Mouse (Mus musculus) fibroblast of lung, adult 2 months (primary cell): ENCODE results near the gene Ikzf1.

Experiments used
- DNase-seq: peaks from one replicate; pipeline ENCODE4 v3.0.0-alpha.2; 2011; ENCODE audit warnings: low read depth

Ikzf1 gene

DNA sequence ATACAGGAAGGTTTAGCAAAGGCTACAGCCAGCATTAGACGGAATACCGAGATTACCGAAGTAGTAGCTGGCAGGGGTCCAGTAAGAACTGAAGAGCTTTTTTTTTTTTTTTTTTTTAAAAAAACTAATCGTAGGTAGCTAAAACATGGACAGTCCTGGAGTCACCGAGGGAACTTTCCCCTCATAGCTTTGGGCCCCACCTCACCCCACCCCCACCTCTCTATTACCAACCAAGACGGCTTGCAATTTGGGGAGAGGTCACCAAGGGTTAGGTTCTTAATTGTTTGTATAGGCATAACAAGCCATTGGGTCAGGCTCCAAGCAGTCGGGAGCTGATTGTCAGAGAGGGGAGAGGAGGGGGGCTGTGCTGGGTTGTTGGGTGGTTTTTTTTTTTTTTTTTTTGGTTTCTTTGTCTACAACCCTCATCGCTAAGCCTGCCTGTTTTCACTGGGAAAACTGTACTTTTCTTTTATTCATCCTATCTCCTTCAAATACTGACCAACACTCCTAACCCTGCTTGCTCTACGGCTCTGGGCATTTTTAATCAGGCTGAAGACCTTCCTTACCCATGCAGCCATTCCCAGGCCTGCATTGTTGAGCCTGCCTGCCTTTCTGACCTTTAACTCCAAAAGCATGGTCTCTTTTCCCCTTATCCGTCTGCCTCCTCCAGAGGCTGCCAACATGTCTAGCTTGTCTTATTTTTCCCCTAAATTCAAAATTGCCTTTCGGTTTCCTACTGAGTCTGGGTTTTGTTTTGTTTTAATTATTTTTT is 124.8 kb downstream of the Ikzf1 start:
- DNase-seq, result no peak

DNA sequence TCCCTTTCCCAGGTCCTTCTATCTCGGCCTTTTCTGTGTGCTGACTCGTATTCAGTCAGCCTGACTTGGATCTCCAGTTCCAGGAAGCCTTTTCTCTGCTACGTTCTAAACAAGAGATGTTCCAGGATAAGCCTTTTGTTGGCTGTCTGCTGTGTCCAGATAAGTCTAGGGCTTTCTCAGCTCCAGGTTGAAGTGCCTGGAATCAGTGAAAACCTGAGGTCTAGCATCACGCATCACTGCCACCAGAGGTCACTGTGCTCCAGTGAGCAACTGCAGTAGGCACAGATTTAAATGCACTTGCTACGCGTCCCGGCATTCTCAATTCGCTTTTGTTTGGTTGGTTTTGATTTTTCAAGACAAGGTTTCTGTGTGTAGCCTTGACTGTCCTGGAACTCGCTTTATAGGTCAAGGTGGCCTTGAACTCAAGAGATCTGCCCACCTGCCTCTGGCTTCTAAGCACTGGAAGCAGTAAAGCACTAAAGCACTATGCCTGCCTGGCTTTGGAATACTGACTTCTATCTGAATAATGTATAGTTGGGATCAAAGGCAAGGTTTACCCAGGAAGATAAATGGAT is 127.2 kb downstream of the Ikzf1 start:
- no peak for DNase-seq

DNA sequence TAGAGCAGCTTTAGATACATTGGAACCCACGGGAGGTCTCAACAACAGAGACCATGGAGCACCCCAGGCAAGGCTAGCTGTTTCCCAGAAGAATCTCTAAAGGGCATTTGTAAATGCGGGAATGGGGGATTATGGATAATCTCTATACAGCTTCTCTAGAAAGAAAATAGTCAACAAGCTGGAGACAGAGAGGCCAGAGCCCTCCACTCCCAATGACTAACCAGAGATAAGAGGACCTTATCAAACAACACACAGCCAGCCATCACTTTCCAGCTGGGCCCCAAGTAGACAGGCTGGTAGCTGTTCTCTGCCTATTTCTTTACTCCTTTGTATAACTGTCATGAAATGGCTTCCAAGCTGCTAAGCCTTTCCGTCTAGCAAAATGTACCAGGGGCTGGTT is 130.9 kb downstream of the Ikzf1 start:
- no peak for DNase-seq

DNA sequence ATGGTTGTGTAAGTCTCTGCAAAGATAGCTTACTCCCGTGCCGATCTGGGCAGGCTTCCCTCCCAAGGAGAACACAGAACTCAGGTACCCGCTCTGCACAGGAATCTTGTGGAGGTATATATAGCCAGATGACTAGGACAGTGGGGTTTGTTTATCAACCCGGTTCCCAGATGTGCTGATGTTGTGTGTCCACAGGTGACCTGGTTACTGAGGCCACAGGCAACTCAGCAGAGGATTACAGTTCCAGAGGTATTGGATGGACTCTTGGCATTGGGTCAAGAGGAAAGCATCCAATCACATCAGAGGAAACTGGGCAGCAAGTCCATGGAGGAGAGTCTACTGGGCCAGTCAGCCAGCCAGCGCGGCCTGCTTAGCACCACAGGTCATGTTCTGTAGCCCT is 134.0 kb downstream of the Ikzf1 start:
- DNase-seq, result no peak

DNA sequence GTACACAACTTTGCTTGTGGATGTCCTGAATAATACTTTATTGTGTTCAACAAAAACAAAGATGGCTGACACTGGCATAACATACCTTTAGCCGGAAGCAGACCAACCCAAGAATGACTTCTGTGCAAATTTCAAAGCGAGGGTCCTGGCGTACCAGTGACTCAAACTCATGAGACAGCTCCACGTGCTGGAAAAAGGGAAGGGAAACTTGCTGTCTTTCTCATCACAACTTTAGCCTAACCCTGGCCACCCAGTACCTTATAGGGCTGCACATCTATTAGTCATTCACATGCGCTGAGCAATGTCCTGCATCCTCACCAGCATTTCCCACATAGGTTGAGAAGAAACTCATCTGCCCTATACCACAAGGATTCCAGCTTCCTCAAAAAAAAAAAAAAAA is 134.4 kb downstream of the Ikzf1 start:
- no peak for DNase-seq

DNA sequence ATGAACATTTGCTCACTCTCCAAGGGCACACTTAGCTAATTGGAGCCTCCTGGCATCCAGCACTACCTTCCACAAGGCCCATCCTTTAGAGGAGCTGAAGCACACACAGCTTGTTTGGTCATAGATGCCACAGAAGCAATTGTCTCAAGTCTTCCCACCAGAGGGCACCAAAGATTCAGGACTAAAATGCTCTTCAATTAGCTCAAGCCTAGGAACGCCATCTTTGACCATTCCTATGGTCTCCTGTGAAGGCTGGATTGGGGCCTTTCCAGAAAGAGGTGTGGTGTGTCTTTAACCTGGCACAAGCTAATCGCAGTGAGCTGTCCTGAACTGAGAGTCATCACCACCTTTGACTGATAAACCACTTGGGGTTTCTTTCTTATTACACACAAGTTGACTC is 135.4 kb downstream of the Ikzf1 start:
- DNase-seq, result peak; percentile 86

DNA sequence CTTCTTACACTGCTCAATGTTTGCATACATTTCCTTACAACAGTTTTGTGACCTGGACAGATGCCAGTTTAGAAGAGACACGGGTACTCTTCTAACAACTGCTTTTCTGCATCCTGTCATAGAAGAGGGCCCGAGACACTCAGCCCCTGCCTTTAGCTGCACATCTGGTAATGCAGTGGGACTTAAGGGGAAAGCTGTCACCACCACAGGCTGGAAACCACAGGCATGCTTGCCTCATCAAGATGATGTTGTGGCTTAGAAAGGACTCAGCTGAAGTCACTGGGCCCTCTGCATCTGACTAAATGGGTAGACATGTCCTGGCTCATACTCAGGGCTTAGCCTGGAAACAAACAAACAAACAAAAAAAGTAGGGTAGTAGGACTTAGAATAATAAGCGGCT is 135.9 kb downstream of the Ikzf1 start:
- peak; percentile 51 for DNase-seq

DNA sequence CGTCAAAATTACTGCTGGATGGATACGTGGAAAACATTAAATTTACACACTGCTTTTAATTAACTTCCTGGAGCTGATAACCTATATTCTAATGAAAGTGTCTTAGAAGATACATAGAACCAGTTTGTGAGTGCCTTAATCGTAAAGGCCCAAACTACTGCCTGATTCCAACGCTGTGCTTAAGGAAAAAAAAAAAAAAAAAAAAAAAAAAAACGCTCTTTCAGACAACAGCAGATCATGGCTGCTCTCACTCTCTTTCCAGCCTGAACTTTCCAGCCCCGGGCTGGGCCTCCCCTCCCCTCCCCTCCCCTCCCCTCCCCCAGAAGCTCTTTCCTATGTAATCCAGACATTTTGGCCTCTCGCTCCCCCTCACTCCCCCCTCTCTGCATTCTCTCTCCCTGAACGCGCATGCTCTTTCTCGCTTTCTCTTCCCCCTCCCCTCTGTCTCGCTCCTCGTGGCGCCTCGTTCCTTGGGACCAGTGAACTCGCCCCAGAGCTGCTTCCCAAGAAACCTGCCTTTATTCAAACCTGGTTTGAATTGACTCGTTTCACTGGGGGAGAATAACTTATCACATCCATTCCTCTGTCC is 136.7 kb downstream of the Ikzf1 start:
- no peak for DNase-seq
